Mouse (Mus musculus): ENCODE measurements around the gene Kdm2a. TPM values are rescaled to one million over a fixed set of nuclear protein-coding genes. Genes with fewer than 3 reads are reported as not detected.

Gene Kdm2a
- polyA plus RNA-seq, 1 experiment from 2014 or later, result 69.6 TPM

DNA sequence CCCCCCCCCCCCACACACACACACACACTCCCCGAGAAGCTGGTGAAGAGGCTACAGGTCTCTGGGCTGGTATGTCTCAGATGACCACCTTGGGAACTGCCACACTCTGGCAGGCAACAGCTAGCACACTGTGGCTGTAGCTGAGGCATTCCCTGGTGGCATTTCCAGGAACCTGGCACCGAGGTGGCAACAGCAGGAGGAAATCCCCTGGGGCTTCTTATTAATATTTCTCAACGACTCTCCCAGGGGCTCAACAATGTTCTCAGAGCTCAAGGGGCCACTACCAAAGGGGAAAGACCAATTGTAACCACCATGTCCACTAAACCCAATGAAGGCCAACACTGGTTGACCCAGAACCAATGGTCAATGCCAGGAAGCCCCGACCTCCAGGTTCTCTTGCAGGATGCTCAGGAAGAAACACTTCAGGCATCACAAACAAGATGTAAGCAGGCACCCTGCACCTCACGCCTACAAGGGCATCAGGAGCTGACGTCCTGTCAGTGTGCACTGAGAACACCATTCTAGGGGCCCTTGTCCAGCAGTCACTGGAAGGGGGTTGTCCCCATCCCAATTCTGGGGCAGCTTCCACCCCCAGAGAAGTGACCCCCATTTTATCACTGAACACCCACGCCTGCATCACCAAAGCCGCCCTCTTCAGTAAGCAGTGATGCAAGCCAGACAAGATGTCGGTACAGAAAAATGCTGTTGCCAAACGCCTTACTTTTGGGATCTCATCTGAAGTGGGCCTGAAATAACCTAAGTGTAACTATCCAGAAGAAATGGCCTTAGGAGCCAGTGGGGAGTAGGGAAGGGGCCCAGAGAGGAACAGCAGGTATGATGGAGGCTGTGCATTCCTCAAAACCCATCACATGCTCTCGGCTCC is 97.0 kb downstream of the Kdm2a start:
- Histone ChIP-seq H3K27me3 (ENCODE audit: control insufficient read depth, insufficient read depth, low read length) (no peaks in the 10 kb centered on the region), H3K27ac (ENCODE audit: low read depth, low read length) (peak overlapping the region; percentile 84), H3K4me3 (ENCODE audit: low read length) (peak overlapping the region; percentile 12; the same call in 1 of the 2 replicates), H3K4me1 (ENCODE audit: control insufficient read depth, insufficient read depth, low read length) (peaks cover 54% of the 10 kb centered on the region), H3K9ac (ENCODE audit: low read depth, low read length) (0 out of 2 replicates have a peak overlapping the region, but pooled peaks have one; percentile 35), H3K4me2 (replicated peaks; ENCODE audit: low read depth, low read length) (peak overlapping the region; percentile 38), H3K9me3 (ENCODE audit: control insufficient read depth, low read length) (no peaks in the 10 kb centered on the region), H3K36me3 (ENCODE audit: control insufficient read depth, insufficient read depth, low read length) (no peaks in the 10 kb centered on the region)
- WGBS, result 70% methylated on average over 11 of the region's 11 CpGs
- ATAC-seq (ENCODE audit: low FRiP score, low TSS enrichment), result no peak

DNA sequence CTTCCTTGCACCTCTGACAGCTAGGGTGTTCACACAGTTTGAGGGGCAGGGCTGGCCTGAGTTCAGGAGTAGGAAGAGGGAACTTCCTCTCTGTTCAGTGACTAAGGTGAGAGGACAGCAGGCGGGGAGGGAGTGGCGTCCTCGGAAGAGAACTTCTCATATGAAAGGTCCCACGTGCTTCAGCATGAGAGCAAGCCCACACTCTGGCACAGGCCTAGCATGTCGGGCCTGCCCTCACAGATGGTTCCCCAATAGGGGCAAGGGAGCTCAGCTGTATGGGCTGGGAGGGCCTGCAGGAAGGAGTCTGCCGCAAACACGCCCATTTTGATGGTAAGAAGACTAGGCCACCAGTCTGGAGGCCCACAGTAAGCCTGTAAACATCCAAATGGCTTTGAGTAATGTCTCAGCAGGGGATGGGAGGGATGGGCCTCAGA is 97.8 kb downstream of the Kdm2a start:
- Histone ChIP-seq H3K36me3 (ENCODE audit: control insufficient read depth, insufficient read depth, low read length) (no peaks in the 10 kb centered on the region), H3K27me3 (ENCODE audit: control insufficient read depth, insufficient read depth, low read length) (no peaks in the 10 kb centered on the region), H3K4me1 (ENCODE audit: control insufficient read depth, insufficient read depth, low read length) (peaks cover 54% of the 10 kb centered on the region), H3K9me3 (ENCODE audit: control insufficient read depth, low read length) (no peaks in the 10 kb centered on the region), H3K27ac (ENCODE audit: low read depth, low read length) (peak overlapping the region; percentile 11; the same call in 1 of the 2 replicates), H3K4me2 (replicated peaks; ENCODE audit: low read depth, low read length) (no peak overlapping the region), H3K4me3 (ENCODE audit: low read length) (no peak overlapping the region), H3K9ac (ENCODE audit: low read depth, low read length) (0 out of 2 replicates have a peak overlapping the region, but pooled peaks have one; percentile 4)
- WGBS, result 49% methylated on average over 7 of the region's 7 CpGs
- ATAC-seq (ENCODE audit: low FRiP score, low TSS enrichment), result no peak

DNA sequence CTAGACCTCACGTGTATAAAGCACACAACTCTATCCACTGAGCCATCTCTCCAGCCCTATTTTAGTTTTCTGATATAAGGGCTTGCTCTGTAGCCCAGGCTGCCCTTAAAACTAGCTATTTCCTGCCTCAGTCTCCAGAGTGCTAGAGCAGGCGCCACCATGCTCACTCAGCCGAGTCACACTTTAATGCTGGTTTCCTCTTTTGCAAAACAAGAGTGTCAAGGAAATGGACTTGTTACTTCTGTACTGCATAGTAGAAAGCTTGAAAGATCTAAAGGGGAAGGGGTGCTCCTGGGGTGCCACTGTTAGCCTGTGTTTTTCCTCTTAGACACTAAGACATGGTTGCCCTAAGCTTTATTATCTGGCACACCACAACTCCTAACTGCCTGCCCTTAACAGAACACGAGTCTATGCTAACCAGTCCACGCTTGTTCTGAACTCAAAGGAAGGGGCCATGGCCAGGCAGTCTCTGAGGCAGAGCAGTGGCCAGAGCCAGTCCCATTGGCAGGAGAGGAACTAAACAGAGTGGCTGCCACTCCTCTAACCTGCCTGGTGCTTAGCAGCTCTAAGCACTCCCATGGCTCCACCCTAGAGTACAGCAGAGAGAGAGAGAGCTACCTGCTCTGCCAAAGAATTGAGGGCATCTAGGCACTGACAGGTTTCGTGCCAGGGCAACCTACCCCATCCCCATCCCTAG is 98.4 kb downstream of the Kdm2a start:
- H3K4me2 ChIP-seq (replicated peaks; ENCODE audit: low read depth, low read length), result no peak overlapping the region
- 78% methylated on average over 6 of the region's 6 CpGs for WGBS
- no peaks in the 10 kb centered on the region for H3K27me3 ChIP-seq (ENCODE audit: control insufficient read depth, insufficient read depth, low read length)
- no peak for ATAC-seq (ENCODE audit: low FRiP score, low TSS enrichment)
- H3K4me1 ChIP-seq (ENCODE audit: control insufficient read depth, insufficient read depth, low read length), result peaks cover 49% of the 10 kb centered on the region
- H3K4me3 ChIP-seq (ENCODE audit: low read length), result no peak overlapping the region
- no peak overlapping the region; the same call in 1 of the 2 replicates for H3K27ac ChIP-seq (ENCODE audit: low read depth, low read length)
- H3K36me3 ChIP-seq (ENCODE audit: control insufficient read depth, insufficient read depth, low read length), result no peaks in the 10 kb centered on the region; the same call in 1 of the 2 replicates
- H3K9me3 ChIP-seq (ENCODE audit: control insufficient read depth, low read length), result no peaks in the 10 kb centered on the region
- H3K9ac ChIP-seq (ENCODE audit: low read depth, low read length), result no peak overlapping the region

DNA sequence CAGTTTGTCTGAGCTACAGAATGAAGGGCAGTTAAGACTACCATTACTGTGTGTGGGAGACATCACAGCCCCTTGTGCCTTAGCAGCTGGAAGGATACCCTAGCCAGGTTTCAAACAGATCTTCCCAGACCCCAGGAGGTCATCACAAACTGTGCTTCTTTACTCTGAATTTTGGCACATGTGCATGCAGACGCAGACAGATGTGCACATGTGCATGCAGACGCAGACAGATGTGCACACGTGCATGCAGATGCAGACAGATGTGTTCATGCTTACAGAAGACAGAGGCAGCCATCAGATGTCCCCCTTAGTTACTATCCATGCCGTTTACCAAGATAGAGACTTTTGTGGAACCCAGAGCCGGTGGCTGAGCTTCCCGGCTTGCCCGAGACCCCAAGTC is 99.0 kb downstream of the Kdm2a start:
- 92% methylated on average over 7 of the region's 7 CpGs for WGBS
- H3K4me3 ChIP-seq (ENCODE audit: low read length), result no peak overlapping the region
- no peak overlapping the region for H3K4me2 ChIP-seq (replicated peaks; ENCODE audit: low read depth, low read length)
- H3K27ac ChIP-seq (ENCODE audit: low read depth, low read length), result no peak overlapping the region
- H3K9ac ChIP-seq (ENCODE audit: low read depth, low read length), result no peak overlapping the region
- H3K27me3 ChIP-seq (ENCODE audit: control insufficient read depth, insufficient read depth, low read length), result no peaks in the 10 kb centered on the region
- no peak for ATAC-seq (ENCODE audit: low FRiP score, low TSS enrichment)
- H3K36me3 ChIP-seq (ENCODE audit: control insufficient read depth, insufficient read depth, low read length), result no peaks in the 10 kb centered on the region; the same call in 1 of the 2 replicates
- no peaks in the 10 kb centered on the region for H3K9me3 ChIP-seq (ENCODE audit: control insufficient read depth, low read length)
- peaks cover 43% of the 10 kb centered on the region for H3K4me1 ChIP-seq (ENCODE audit: control insufficient read depth, insufficient read depth, low read length)

DNA sequence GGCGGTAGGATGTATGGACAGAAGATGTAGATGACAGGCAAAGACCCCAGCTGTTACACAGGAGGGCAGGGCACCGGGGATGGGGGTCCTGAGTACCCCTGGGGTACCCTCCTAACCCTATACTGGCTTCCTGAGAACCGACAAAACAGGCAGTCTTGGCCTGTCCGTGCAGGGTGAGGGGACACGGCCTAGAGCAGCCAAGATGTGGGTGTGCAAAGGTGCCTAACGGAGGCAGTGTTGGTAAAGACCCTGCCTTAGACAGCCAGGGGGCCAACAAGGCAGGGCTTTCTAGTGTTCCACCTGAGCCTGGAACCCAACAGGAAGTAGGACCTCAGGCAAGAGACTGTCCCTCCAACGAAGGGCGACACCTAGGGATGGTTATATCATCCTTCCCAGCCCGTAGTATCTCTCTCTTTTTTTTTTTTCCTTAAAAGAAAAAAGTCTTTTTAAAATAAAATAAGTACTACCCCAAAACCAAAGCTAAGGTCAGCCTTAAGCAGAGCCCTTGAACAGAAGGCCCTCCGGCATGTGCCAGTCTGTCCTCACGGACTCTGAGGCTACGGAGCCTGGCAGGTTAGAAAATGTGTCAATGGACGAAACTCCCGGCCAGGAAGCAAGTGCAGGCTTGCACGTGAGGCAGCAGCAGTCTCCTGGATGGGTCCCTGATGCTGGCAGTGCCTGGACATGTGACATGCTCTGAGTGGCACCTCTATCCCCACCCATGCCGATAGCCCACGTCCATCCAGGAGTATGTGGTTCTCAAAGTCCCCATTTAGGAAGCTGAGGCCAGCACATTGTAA is 99.6 kb downstream of the Kdm2a start:
- Histone ChIP-seq H3K36me3 (ENCODE audit: control insufficient read depth, insufficient read depth, low read length) (no peaks in the 10 kb centered on the region; the same call in 1 of the 2 replicates), H3K27ac (ENCODE audit: low read depth, low read length) (no peak overlapping the region), H3K9ac (ENCODE audit: low read depth, low read length) (no peak overlapping the region), H3K9me3 (ENCODE audit: control insufficient read depth, low read length) (no peaks in the 10 kb centered on the region), H3K27me3 (ENCODE audit: control insufficient read depth, insufficient read depth, low read length) (no peaks in the 10 kb centered on the region), H3K4me3 (ENCODE audit: low read length) (no peak overlapping the region), H3K4me2 (replicated peaks; ENCODE audit: low read depth, low read length) (no peak overlapping the region), H3K4me1 (ENCODE audit: control insufficient read depth, insufficient read depth, low read length) (peaks cover 37% of the 10 kb centered on the region)
- no peak for ATAC-seq (ENCODE audit: low FRiP score, low TSS enrichment)
- 92% methylated on average over 17 of the region's 17 CpGs for WGBS

DNA sequence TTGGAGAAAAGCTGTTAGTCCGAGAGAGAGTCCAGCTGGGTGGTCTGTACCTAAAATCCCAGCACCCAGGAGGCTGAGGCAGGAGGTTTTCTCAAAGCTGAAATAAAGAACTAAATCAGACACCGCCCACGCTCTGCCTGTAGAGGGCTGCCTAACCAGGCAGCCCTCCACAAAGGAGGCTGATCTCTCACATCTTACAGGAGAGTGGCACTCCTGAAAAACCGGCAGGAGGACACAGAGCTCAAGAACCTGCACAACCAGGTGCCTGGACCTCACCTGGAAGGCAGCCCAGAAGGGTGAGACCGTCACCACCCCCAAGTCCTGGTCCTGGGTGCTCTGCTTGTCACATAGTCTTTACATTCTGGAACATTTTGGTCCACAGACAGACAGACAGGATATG is 100.2 kb downstream of the Kdm2a start:
- 85% methylated on average over 5 of the region's 5 CpGs for WGBS

DNA sequence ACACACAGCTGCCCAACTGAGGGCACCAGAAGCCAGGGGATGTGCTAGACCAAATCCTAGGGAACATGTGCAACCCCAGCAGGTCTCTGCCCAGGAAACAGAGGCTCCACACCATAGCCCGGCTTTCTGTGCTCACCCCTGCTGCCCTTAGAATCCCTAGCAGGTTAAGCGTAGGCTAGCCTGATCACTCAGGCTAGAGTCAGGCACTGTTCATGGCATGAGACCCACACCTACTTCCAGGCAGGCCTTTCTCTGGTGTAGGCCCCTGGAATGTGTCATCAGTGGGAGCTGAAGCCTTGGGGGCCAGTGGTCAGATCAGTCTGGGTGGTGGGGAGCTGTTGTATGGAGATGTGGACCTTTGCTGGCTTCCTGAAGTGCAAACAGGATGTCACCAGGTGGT is 101.5 kb downstream of the Kdm2a start:
- Histone ChIP-seq H3K9ac (ENCODE audit: low read depth, low read length) (no peak overlapping the region), H3K36me3 (ENCODE audit: control insufficient read depth, insufficient read depth, low read length) (peaks cover 17% of the 10 kb centered on the region), H3K4me2 (replicated peaks; ENCODE audit: low read depth, low read length) (no peak overlapping the region), H3K27ac (ENCODE audit: low read depth, low read length) (no peak overlapping the region), H3K27me3 (ENCODE audit: control insufficient read depth, insufficient read depth, low read length) (no peaks in the 10 kb centered on the region), H3K4me3 (ENCODE audit: low read length) (no peak overlapping the region), H3K9me3 (ENCODE audit: control insufficient read depth, low read length) (no peaks in the 10 kb centered on the region), H3K4me1 (ENCODE audit: control insufficient read depth, insufficient read depth, low read length) (peaks cover 18% of the 10 kb centered on the region; the same call in 1 of the 2 replicates)
- ATAC-seq (ENCODE audit: low FRiP score, low TSS enrichment), result no peak
- 93% methylated on average over 2 of the region's 2 CpGs for WGBS

More for the DNA sequence above, 100.2 kb downstream of the Kdm2a start:
- Histone ChIP-seq H3K9ac (ENCODE audit: low read depth, low read length) (no peak overlapping the region), H3K9me3 (ENCODE audit: control insufficient read depth, low read length) (no peaks in the 10 kb centered on the region), H3K36me3 (ENCODE audit: control insufficient read depth, insufficient read depth, low read length) (peaks cover 4% of the 10 kb centered on the region; the same call in 1 of the 2 replicates), H3K27ac (ENCODE audit: low read depth, low read length) (no peak overlapping the region), H3K4me2 (replicated peaks; ENCODE audit: low read depth, low read length) (no peak overlapping the region), H3K27me3 (ENCODE audit: control insufficient read depth, insufficient read depth, low read length) (no peaks in the 10 kb centered on the region), H3K4me1 (ENCODE audit: control insufficient read depth, insufficient read depth, low read length) (peaks cover 31% of the 10 kb centered on the region), H3K4me3 (ENCODE audit: low read length) (no peak overlapping the region)
- no peak for ATAC-seq (ENCODE audit: low FRiP score, low TSS enrichment)

DNA sequence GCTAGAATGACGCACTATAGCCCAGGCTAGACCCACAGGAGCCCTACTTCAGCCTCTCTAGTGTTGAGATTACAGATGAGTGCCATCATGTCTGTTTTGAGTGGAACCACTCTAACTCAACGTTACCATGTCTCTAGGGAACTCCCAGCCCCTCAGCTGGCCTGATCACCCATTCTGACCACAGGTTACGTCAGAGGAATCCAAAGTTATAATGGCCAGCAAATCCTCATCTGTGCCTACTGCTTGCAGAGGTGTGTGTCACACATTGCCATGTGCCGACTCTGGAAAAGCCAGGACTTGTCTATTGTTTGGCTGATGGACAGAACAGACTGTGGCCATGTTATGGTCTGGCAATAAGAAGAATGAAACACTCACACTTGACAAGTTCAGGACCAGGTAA is 102.7 kb downstream of the Kdm2a start:
- Histone ChIP-seq H3K4me1 (ENCODE audit: control insufficient read depth, insufficient read depth, low read length) (peaks cover 6% of the 10 kb centered on the region; the same call in 1 of the 2 replicates), H3K4me2 (replicated peaks; ENCODE audit: low read depth, low read length) (no peak overlapping the region), H3K27me3 (ENCODE audit: control insufficient read depth, insufficient read depth, low read length) (no peaks in the 10 kb centered on the region), H3K36me3 (ENCODE audit: control insufficient read depth, insufficient read depth, low read length) (peaks cover 29% of the 10 kb centered on the region), H3K9ac (ENCODE audit: low read depth, low read length) (no peak overlapping the region), H3K4me3 (ENCODE audit: low read length) (no peak overlapping the region), H3K9me3 (ENCODE audit: control insufficient read depth, low read length) (no peaks in the 10 kb centered on the region), H3K27ac (ENCODE audit: low read depth, low read length) (no peak overlapping the region)
- WGBS, result 93% methylated on average over 4 of the region's 4 CpGs
- ATAC-seq (ENCODE audit: low FRiP score, low TSS enrichment), result no peak
